Mouse (Mus musculus) left cerebral cortex, postnatal 4 days (tissue): ENCODE measurements at regions not wholly inside any gene's neighbourhood (a gene's known extent, or its start where the extent isn't known, plus 50 kb on each side); places are given as distances from the start of the nearest gene placed in this dataset.
A peak's percentile ranks its signal among the peaks of the same experiment; 100 is the strongest.

Experiments
- DNase-seq: peaks from one replicate; pipeline ENCODE4 v3.0.0-alpha.2; 2022
- intact Hi-C: fragments of 180-260 bp; cut with DNase I; formaldehyde crosslinking; loops from one replicate; pipeline ENCODE4 v1.15.1; 2025

GRCm38 (mm10) chr14:29867311-29867710 lies 100.8 kb upstream of the Selenok start:
- intact Hi-C loops: no loop called here
- no peak for DNase-seq

DNA sequence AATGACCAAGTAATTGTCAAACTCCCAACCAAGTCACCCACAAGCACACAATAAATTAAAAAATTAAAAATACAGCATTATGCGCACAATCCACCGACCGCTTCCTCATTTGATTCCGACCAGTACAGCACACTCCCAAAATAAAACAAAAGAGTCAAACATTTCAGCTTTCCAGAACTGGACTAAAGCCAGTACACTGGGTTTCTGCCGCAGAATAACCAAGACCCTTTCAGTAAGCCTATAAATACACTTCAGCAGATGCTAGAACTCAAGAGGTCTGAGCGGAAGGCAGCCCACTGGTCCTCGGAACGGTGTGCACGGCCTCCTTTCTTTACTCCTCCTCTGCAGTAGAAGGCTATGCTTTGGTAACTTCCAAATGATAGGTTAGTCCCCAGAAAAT lies 98.2 kb upstream of the Selenok start:
- intact Hi-C loops: no loop called here
- no peak for DNase-seq

DNA sequence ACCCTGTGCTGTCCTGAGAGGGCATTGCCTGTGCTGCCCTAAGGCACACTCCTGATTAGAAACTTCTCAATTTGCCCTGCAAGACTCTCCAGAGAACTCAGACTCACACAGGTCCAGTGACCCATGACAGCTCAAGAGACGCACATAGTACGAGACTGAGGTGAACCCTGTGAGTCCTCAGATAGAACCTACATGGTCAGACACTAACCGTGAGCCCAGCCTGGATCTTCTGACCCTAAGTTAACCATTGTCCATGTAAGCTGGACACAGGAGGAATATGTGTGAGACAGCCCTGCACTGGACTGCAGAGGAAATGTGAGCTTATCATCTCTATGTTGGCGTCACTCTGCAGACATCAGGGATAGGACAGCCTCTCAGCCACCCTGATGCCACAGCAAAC lies 91.4 kb upstream of the Selenok start:
- DNase-seq: no peak
- intact Hi-C loops: no loop called here

- intact Hi-C loops: no loop called here
These were observed 90.3 kb upstream of the Selenok start for GRCm38 (mm10) chr14:29877671-29878422.

GRCm38 (mm10) chr14:29878423-29878800 lies 89.7 kb upstream of the Selenok start:
- intact Hi-C loops: no loop called here
- no peak for DNase-seq

More at GRCm38 (mm10) chr14:29877671-29878422, 90.3 kb upstream of the Selenok start:
- no peak for DNase-seq

- no peak for DNase-seq
- intact Hi-C loops: no loop called here
These were observed 88.8 kb upstream of the Selenok start for GRCm38 (mm10) chr14:29879283-29879682.

DNA sequence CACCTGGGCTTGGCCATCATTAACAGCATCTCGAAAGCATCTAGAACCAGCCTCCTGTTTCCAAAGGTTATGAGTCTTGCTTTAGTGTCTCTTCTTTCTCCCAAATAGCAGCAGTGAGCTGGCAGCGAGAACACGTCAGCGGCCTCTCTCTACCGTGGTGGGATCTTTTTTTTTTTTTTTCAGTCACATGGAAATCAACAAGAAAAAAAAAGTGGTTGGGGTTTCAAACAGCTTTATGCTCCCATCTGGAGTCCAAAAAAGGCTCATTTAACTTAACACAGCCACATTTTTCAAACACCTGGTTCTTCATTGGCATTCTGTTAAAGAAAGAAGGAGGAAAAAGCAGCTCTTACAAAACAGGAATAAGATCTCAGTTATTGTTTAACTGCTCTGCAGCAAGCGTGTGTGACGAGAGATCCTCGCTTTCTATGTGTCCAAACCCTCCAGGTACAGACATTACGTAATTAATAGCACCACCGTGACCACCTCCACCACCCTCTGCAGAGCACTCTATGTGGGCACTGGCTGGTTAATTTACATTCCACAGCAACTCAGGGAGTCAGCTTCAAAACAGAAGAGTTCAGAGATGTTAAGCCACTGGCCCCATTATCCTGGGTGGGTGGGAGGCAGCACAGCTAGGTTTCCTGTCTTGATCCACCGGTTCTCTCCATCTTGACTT lies 85.3 kb upstream of the Selenok start:
- no peak for DNase-seq
- intact Hi-C loops: no loop called here

DNA sequence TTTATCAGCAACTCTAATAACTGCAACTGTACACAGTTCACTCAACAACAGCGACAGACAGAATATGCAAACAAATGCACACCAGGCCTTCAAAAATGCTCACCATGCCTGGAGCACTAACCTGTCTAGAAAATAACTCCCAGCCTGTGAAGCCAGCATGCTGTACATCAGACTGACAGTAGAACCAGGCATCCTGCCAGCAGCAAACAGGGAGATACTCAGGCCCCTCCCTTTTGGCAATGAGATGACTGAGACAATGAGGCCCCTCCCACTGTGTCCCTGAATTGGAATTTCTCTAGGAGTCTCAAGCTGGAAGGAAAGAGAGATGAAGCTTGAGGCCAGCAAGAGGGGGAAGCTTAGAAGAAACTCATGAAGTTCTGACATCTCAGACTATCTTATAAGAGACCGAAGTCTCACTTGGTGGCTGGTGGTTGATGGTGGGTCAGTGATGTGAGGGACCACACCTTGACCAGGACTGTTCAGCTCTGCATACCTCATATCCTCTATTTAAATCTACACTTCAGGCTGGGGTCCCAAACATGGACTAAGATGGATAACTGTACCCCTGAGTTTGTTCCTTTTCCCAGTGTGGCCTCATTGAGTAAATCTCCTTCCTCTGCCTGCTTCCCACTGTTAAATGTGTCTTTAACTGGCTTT lies 72.6 kb upstream of the Selenok start:
- intact Hi-C loops: no loop called here

DNA sequence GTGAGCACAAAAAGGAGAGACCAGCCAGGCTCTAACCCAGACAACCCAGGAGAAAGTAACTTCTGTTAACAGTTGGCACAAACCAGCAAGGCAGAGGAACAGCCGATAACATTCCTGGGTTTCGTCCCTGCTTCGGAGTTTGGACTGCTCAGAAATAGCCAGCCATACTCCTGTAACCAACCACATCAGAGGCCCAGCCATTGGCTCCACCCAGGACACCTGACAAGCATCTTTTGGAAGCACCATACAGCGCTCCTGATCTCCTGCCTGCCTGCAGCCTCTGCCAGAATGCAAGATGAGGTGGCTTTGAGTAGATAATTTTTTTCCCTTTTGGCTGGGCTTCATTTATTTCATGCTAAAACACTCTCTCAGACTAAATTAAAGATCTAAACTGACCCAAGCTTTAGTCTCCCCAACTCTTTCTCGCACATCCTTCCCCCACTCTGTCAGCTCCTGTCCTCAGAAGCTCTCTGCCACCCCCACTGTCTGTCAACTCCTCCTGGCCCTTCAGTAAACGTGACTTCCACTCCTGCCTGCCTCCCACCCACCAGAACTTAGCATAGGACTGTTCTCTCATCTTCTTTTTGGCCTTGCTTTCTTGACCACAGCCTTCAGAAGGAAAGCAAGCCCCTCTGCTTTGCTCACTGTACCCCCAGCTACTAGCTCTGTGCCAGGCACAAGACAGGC lies 72.0 kb upstream of the Selenok start:
- no peak for DNase-seq
- intact Hi-C loops: no loop called here

More for the DNA sequence above, 72.6 kb upstream of the Selenok start:
- peak; percentile 92 for DNase-seq

DNA sequence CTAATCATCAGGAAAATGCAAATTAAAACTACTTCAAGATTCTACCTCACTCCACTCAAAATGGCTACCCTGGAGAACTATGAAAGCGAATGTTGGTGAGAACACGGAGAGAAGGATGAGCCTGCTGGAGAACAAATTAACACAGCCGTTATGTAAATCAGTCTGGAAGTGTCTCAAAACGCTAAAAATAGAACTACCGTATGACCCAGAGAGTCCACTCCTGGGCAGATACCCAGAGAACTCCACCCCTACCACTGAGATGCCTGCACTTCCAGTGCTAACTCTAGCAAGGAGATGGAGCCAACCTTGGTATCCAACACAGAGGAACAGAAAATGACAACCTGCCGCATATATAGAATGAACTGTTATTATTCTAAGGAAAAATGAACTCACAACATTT lies 67.2 kb upstream of the Selenok start:
- DNase-seq: no peak

GRCm38 (mm10) chr14:29903574-29903973 lies 64.5 kb upstream of the Selenok start:
- DNase-seq: no peak
- intact Hi-C loops: loop anchor here (10.0 kb wide), 1 partner anchor 179 kb away; the partner anchor contains the start of gene Cacna2d3

More for the DNA sequence above, 67.2 kb upstream of the Selenok start:
- intact Hi-C loops: loop anchor here (10.0 kb wide), 1 partner anchor 176 kb away; the partner anchor contains the start of gene Cacna2d3

- DNase-seq: no peak
- intact Hi-C loops: loop anchor here (10.0 kb wide), 1 partner anchor 180 kb away; the partner anchor contains the start of gene Cacna2d3
These were observed 63.3 kb upstream of the Selenok start for GRCm38 (mm10) chr14:29904856-29905255.

GRCm38 (mm10) chr14:29909741-29910140 lies 58.4 kb upstream of the Selenok start:
- intact Hi-C loops: loop anchor here (10.0 kb wide), 1 partner anchor 185 kb away; the partner anchor contains the start of gene Cacna2d3

More at GRCm38 (mm10) chr14:29909741-29910140, 58.4 kb upstream of the Selenok start:
- no peak for DNase-seq
